Mouse (Mus musculus): ENCODE results near the gene Aoc2. TPM values are rescaled to one million over a fixed set of nuclear protein-coding genes. Genes with fewer than 3 reads are reported as not detected.

Gene Aoc2
- polyA plus RNA-seq, 1 experiment from 2014 or later = 1.8 TPM

- no peaks in the 10 kb centered on the region for H3K36me3 ChIP-seq (ENCODE audit: control insufficient read depth, insufficient read depth)
- H3K9me3 ChIP-seq (replicated peaks; ENCODE audit: control insufficient read depth, low read length) = no peaks in the 10 kb centered on the region
- no peak for ATAC-seq (ENCODE audit: low read depth)
- no peak overlapping the region for H3K27ac ChIP-seq (ENCODE audit: low read length)
- H3K4me2 ChIP-seq (ENCODE audit: low read depth, low read length) = no peak overlapping the region
- no peaks in the 10 kb centered on the region for H3K27me3 ChIP-seq (ENCODE audit: control insufficient read depth, insufficient read depth, low read depth, low read length)
- no peak overlapping the region for H3K9ac ChIP-seq (ENCODE audit: low read depth, low read length)
- no peaks in the 10 kb centered on the region for H3K4me1 ChIP-seq (ENCODE audit: control insufficient read depth, low read depth, low read length)
- H3K4me3 ChIP-seq (ENCODE audit: low read depth, low read length) = no peak overlapping the region
- WGBS (ENCODE audit: insufficient replicate concordance) = 65% methylated on average over 10 of the region's 10 CpGs
These were observed 22.4 kb downstream of the Aoc2 start for GRCm38 (mm10) chr11:101347083-101347775.

GRCm38 (mm10) chr11:101348774-101349173 is 23.9 kb downstream of the Aoc2 start:
- Histone ChIP-seq H3K27ac (ENCODE audit: low read length) (no peak overlapping the region), H3K27me3 (ENCODE audit: control insufficient read depth, insufficient read depth, low read depth, low read length) (no peaks in the 10 kb centered on the region), H3K9ac (ENCODE audit: low read depth, low read length) (no peak overlapping the region), H3K4me1 (ENCODE audit: control insufficient read depth, low read depth, low read length) (no peaks in the 10 kb centered on the region), H3K4me2 (ENCODE audit: low read depth, low read length) (no peak overlapping the region), H3K4me3 (ENCODE audit: low read depth, low read length) (no peak overlapping the region), H3K36me3 (ENCODE audit: control insufficient read depth, insufficient read depth) (no peaks in the 10 kb centered on the region), H3K9me3 (replicated peaks; ENCODE audit: control insufficient read depth, low read length) (no peaks in the 10 kb centered on the region)
- 64% methylated on average over 7 of the region's 7 CpGs for WGBS (ENCODE audit: insufficient replicate concordance)
- no peak for ATAC-seq (ENCODE audit: low read depth)

- Histone ChIP-seq H3K4me2 (ENCODE audit: low read depth, low read length) (no peak overlapping the region), H3K4me1 (ENCODE audit: control insufficient read depth, low read depth, low read length) (no peaks in the 10 kb centered on the region), H3K9ac (ENCODE audit: low read depth, low read length) (no peak overlapping the region), H3K27me3 (ENCODE audit: control insufficient read depth, insufficient read depth, low read depth, low read length) (no peaks in the 10 kb centered on the region), H3K36me3 (ENCODE audit: control insufficient read depth, insufficient read depth) (no peaks in the 10 kb centered on the region), H3K27ac (ENCODE audit: low read length) (no peak overlapping the region), H3K9me3 (replicated peaks; ENCODE audit: control insufficient read depth, low read length) (no peaks in the 10 kb centered on the region), H3K4me3 (ENCODE audit: low read depth, low read length) (no peak overlapping the region)
- no peak for ATAC-seq (ENCODE audit: low read depth)
- 57% methylated on average over 3 of the region's 3 CpGs for WGBS (ENCODE audit: insufficient replicate concordance)
These were observed 24.4 kb downstream of the Aoc2 start for GRCm38 (mm10) chr11:101349216-101349615.

- Histone ChIP-seq H3K27me3 (ENCODE audit: control insufficient read depth, insufficient read depth, low read depth, low read length) (no peaks in the 10 kb centered on the region), H3K9me3 (replicated peaks; ENCODE audit: control insufficient read depth, low read length) (no peaks in the 10 kb centered on the region), H3K27ac (ENCODE audit: low read length) (no peak overlapping the region), H3K4me3 (ENCODE audit: low read depth, low read length) (no peak overlapping the region), H3K9ac (ENCODE audit: low read depth, low read length) (no peak overlapping the region), H3K36me3 (ENCODE audit: control insufficient read depth, insufficient read depth) (no peaks in the 10 kb centered on the region), H3K4me2 (ENCODE audit: low read depth, low read length) (no peak overlapping the region), H3K4me1 (ENCODE audit: control insufficient read depth, low read depth, low read length) (no peaks in the 10 kb centered on the region)
- WGBS (ENCODE audit: insufficient replicate concordance) = 52% methylated on average over 11 of the region's 11 CpGs
- ATAC-seq (ENCODE audit: low read depth) = no peak
These were observed 26.3 kb downstream of the Aoc2 start for GRCm38 (mm10) chr11:101351100-101351720.

- Histone ChIP-seq H3K36me3 (ENCODE audit: control insufficient read depth, insufficient read depth) (no peaks in the 10 kb centered on the region), H3K9ac (ENCODE audit: low read depth, low read length) (no peak overlapping the region), H3K27me3 (ENCODE audit: control insufficient read depth, insufficient read depth, low read depth, low read length) (no peaks in the 10 kb centered on the region), H3K4me1 (ENCODE audit: control insufficient read depth, low read depth, low read length) (no peaks in the 10 kb centered on the region), H3K4me3 (ENCODE audit: low read depth, low read length) (no peak overlapping the region), H3K4me2 (ENCODE audit: low read depth, low read length) (no peak overlapping the region), H3K27ac (ENCODE audit: low read length) (no peak overlapping the region), H3K9me3 (replicated peaks; ENCODE audit: control insufficient read depth, low read length) (no peaks in the 10 kb centered on the region)
- 57% methylated on average over 3 of the region's 3 CpGs for WGBS (ENCODE audit: insufficient replicate concordance)
- ATAC-seq (ENCODE audit: low read depth) = no peak
These were observed 26.9 kb downstream of the Aoc2 start for GRCm38 (mm10) chr11:101351721-101352111.

GRCm38 (mm10) chr11:101353436-101353835 is 28.6 kb downstream of the Aoc2 start:
- 76% methylated on average over 12 of the region's 12 CpGs for WGBS (ENCODE audit: insufficient replicate concordance)
- Histone ChIP-seq H3K27me3 (ENCODE audit: control insufficient read depth, insufficient read depth, low read depth, low read length) (no peaks in the 10 kb centered on the region), H3K9me3 (replicated peaks; ENCODE audit: control insufficient read depth, low read length) (no peaks in the 10 kb centered on the region), H3K9ac (ENCODE audit: low read depth, low read length) (no peak overlapping the region), H3K4me3 (ENCODE audit: low read depth, low read length) (no peak overlapping the region), H3K36me3 (ENCODE audit: control insufficient read depth, insufficient read depth) (no peaks in the 10 kb centered on the region), H3K4me1 (ENCODE audit: control insufficient read depth, low read depth, low read length) (no peaks in the 10 kb centered on the region), H3K4me2 (ENCODE audit: low read depth, low read length) (no peak overlapping the region), H3K27ac (ENCODE audit: low read length) (no peak overlapping the region)
- no peak for ATAC-seq (ENCODE audit: low read depth)

- WGBS (ENCODE audit: insufficient replicate concordance) = 66% methylated on average over 5 of the region's 5 CpGs
- Histone ChIP-seq H3K4me3 (ENCODE audit: low read depth, low read length) (no peak overlapping the region), H3K9ac (ENCODE audit: low read depth, low read length) (no peak overlapping the region), H3K27me3 (ENCODE audit: control insufficient read depth, insufficient read depth, low read depth, low read length) (no peaks in the 10 kb centered on the region), H3K4me2 (ENCODE audit: low read depth, low read length) (no peak overlapping the region), H3K27ac (ENCODE audit: low read length) (no peak overlapping the region), H3K9me3 (replicated peaks; ENCODE audit: control insufficient read depth, low read length) (no peaks in the 10 kb centered on the region), H3K4me1 (ENCODE audit: control insufficient read depth, low read depth, low read length) (no peaks in the 10 kb centered on the region), H3K36me3 (ENCODE audit: control insufficient read depth, insufficient read depth) (no peaks in the 10 kb centered on the region)
- ATAC-seq (ENCODE audit: low read depth) = no peak
These were observed 29.7 kb downstream of the Aoc2 start for GRCm38 (mm10) chr11:101354438-101355010.

GRCm38 (mm10) chr11:101355916-101356315 is 31.1 kb downstream of the Aoc2 start:
- Histone ChIP-seq H3K27ac (ENCODE audit: low read length) (no peak overlapping the region; the same call in 1 of the 2 replicates), H3K9me3 (replicated peaks; ENCODE audit: control insufficient read depth, low read length) (no peaks in the 10 kb centered on the region), H3K4me1 (ENCODE audit: control insufficient read depth, low read depth, low read length) (no peaks in the 10 kb centered on the region), H3K9ac (ENCODE audit: low read depth, low read length) (no peak overlapping the region), H3K36me3 (ENCODE audit: control insufficient read depth, insufficient read depth) (no peaks in the 10 kb centered on the region), H3K4me2 (ENCODE audit: low read depth, low read length) (no peak overlapping the region), H3K27me3 (ENCODE audit: control insufficient read depth, insufficient read depth, low read depth, low read length) (no peaks in the 10 kb centered on the region), H3K4me3 (ENCODE audit: low read depth, low read length) (no peak overlapping the region)
- 65% methylated on average over 2 of the region's 2 CpGs for WGBS (ENCODE audit: insufficient replicate concordance)
- ATAC-seq (ENCODE audit: low read depth) = no peak

GRCm38 (mm10) chr11:101357505-101358182 is 32.8 kb downstream of the Aoc2 start:
- Histone ChIP-seq H3K9ac (ENCODE audit: low read depth, low read length) (no peak overlapping the region), H3K9me3 (replicated peaks; ENCODE audit: control insufficient read depth, low read length) (no peaks in the 10 kb centered on the region), H3K27me3 (ENCODE audit: control insufficient read depth, insufficient read depth, low read depth, low read length) (no peaks in the 10 kb centered on the region), H3K36me3 (ENCODE audit: control insufficient read depth, insufficient read depth) (no peaks in the 10 kb centered on the region), H3K4me3 (ENCODE audit: low read depth, low read length) (no peak overlapping the region), H3K27ac (ENCODE audit: low read length) (no peak overlapping the region), H3K4me2 (ENCODE audit: low read depth, low read length) (no peak overlapping the region), H3K4me1 (ENCODE audit: control insufficient read depth, low read depth, low read length) (no peaks in the 10 kb centered on the region)
- ATAC-seq (ENCODE audit: low read depth) = no peak
- 33% methylated on average over 3 of the region's 3 CpGs for WGBS (ENCODE audit: insufficient replicate concordance)
